Mouse (Mus musculus) hindbrain, embryonic 11.5 days (tissue): ENCODE measurements around the gene Bex4. TPM values are rescaled to one million over a fixed set of nuclear protein-coding genes. Genes with fewer than 3 reads are reported as not detected.
"Not testable (repeated sequence)": the region's sequence is repeated elsewhere in the genome, so short reads cannot be mapped to it uniquely, and the experiment has no call there.

Source experiments
- ATAC-seq: fragments of 200-750 bp; cut with Nextera tagmentation; 2 replicates; pipeline ENCODE4 v1.8.0; 2017; ENCODE audit warnings: mild to moderate bottlenecking, moderate TSS enrichment, moderate library complexity; ENCODE audit not compliant: low FRiP score
- DNase-seq: peaks from one replicate; pipeline ENCODE4 v3.0.0-alpha.2; 2015; ENCODE audit warnings: low spot score
- H3K27ac ChIP-seq: fragments of 300-500 bp; sonication (generic); 2 replicates; pipeline ENCODE4 v1.5.1; 2014; ENCODE audit warnings: mild to moderate bottlenecking, low read depth, low read length
- H3K27me3 ChIP-seq: fragments of 300-500 bp; sonication (generic); 2 replicates; pipeline ENCODE4 v1.6.1; 2014; ENCODE audit warnings: mild to moderate bottlenecking, low read length, moderate library complexity, mixed read lengths; ENCODE audit not compliant: control insufficient read depth, insufficient read depth
- H3K36me3 ChIP-seq: fragments of 300-500 bp; sonication (generic); 2 replicates; pipeline ENCODE4 v1.6.1; 2014; ENCODE audit warnings: mild to moderate bottlenecking, low read length, moderate library complexity, mixed read lengths; ENCODE audit not compliant: control insufficient read depth, insufficient read depth
- H3K4me1 ChIP-seq: fragments of 300-500 bp; sonication (generic); replicated peaks from 2 replicates; pipeline ENCODE4 v1.6.1; 2014; ENCODE audit warnings: low read length, mixed read lengths; ENCODE audit not compliant: control insufficient read depth, insufficient read depth
- H3K4me2 ChIP-seq: fragments of 300-500 bp; sonication (generic); replicated peaks from 2 replicates; pipeline ENCODE4 v1.6.1; 2014; ENCODE audit warnings: mild to moderate bottlenecking, low read depth, low read length
- H3K4me3 ChIP-seq: fragments of 300-500 bp; sonication (generic); 2 replicates; pipeline ENCODE4 v1.5.1; 2014; ENCODE audit warnings: low read depth, low read length
- H3K9ac ChIP-seq: fragments of 300-500 bp; sonication (generic); 2 replicates; pipeline ENCODE4 v1.6.1; 2014; ENCODE audit warnings: low read depth, low read length
- H3K9me3 ChIP-seq: fragments of 300-500 bp; sonication (generic); 2 replicates; pipeline ENCODE4 v1.6.1; 2016; ENCODE audit warnings: low read length; ENCODE audit not compliant: control insufficient read depth
- WGBS: fragments of 180-500 bp; shearing (Covaris S2); extraction: QIAGEN DNeasy Blood & Tissue Kit; methylation state at CpG from one replicate; pipeline ENCODE4 v1.1.7; 2014; 5-methylcytosine and 5-hydroxymethylcytosine counted together
- polyA plus RNA-seq: library from polyadenylated mRNA; unstranded; fragments of >200 nt; fragmentation: Nextera tagmentation; extraction: Ambion mirVana; gene quantifications from 2 replicates; pipeline ENCODE4 v1.2.1, GENCODE M21; 2014

The Bex4 gene
- polyA plus RNA-seq, 1 experiment from 2014 or later: 85.4 TPM

- Histone ChIP-seq H3K9me3 (no peaks in the 10 kb centered on the region), H3K4me3 (no peak overlapping the region), H3K4me1 (no peaks in the 10 kb centered on the region), H3K4me2 (no peak overlapping the region), H3K9ac (no peak overlapping the region), H3K36me3 (no peaks in the 10 kb centered on the region), H3K27ac (no peak overlapping the region), H3K27me3 (no peaks in the 10 kb centered on the region)
- 62% methylated on average over 8 of the region's 8 CpGs for WGBS
- DNase-seq (peak; percentile 7), ATAC-seq (no peak)
These were observed 11.6 kb upstream of the Bex4 start for GRCm38 (mm10) chrX:136127038-136127743.

GRCm38 (mm10) chrX:136127744-136128064 is 11.1 kb upstream of the Bex4 start:
- Histone ChIP-seq H3K27ac (no peak overlapping the region), H3K27me3 (no peaks in the 10 kb centered on the region), H3K9ac (no peak overlapping the region), H3K4me3 (no peak overlapping the region), H3K9me3 (no peaks in the 10 kb centered on the region), H3K4me1 (no peaks in the 10 kb centered on the region), H3K36me3 (no peaks in the 10 kb centered on the region), H3K4me2 (no peak overlapping the region)
- peak; percentile 71 for DNase-seq
- 14% methylated on average over 5 of the region's 5 CpGs for WGBS
- ATAC-seq: no peak

GRCm38 (mm10) chrX:136135559-136135958 is 3.2 kb upstream of the Bex4 start:
- no peak for ATAC-seq
- DNase-seq: no peak

GRCm38 (mm10) chrX:136139640-136140004 is 826 bp downstream of the Bex4 start:
- H3K4me3 ChIP-seq: peak overlapping the region; percentile 32
- not testable (repeated sequence) for H3K36me3 ChIP-seq, H3K4me1 ChIP-seq, ATAC-seq, H3K9me3 ChIP-seq, H3K27ac ChIP-seq, H3K9ac ChIP-seq, H3K27me3 ChIP-seq, DNase-seq
- peak overlapping the region; percentile 40 for H3K4me2 ChIP-seq
- 38% methylated on average over 5 of the region's 5 CpGs for WGBS

More at GRCm38 (mm10) chrX:136135559-136135958, 3.2 kb upstream of the Bex4 start:
- Histone ChIP-seq H3K27ac (no peak overlapping the region), H3K27me3 (no peaks in the 10 kb centered on the region), H3K4me3 (no peak overlapping the region), H3K4me1 (no peaks in the 10 kb centered on the region), H3K4me2 (no peak overlapping the region), H3K9me3 (no peaks in the 10 kb centered on the region), H3K36me3 (no peaks in the 10 kb centered on the region), H3K9ac (no peak overlapping the region)
- WGBS: 89% methylated on average over 4 of the region's 4 CpGs

GRCm38 (mm10) chrX:136141385-136141784 is 2.6 kb downstream of the Bex4 start:
- Histone ChIP-seq H3K4me3 (no peak overlapping the region), H3K4me1 (no peaks in the 10 kb centered on the region), H3K27ac (no peak overlapping the region), H3K9me3 (no peaks in the 10 kb centered on the region), H3K36me3 (no peaks in the 10 kb centered on the region), H3K4me2 (no peak overlapping the region), H3K27me3 (no peaks in the 10 kb centered on the region), H3K9ac (no peak overlapping the region)
- WGBS: 83% methylated on average over 5 of the region's 5 CpGs
- ATAC-seq (no peak), DNase-seq (no peak)

- WGBS: 92% methylated on average over 2 of the region's 2 CpGs
- Histone ChIP-seq H3K27me3 (no peaks in the 10 kb centered on the region), H3K4me1 (no peaks in the 10 kb centered on the region), H3K36me3 (no peaks in the 10 kb centered on the region), H3K9me3 (no peaks in the 10 kb centered on the region), H3K27ac (no peak overlapping the region), H3K9ac (no peak overlapping the region), H3K4me2 (no peak overlapping the region), H3K4me3 (no peak overlapping the region)
- DNase-seq (no peak), ATAC-seq (no peak)
These were observed 4.9 kb downstream of the Bex4 start for GRCm38 (mm10) chrX:136143711-136144110.

- no peaks in the 10 kb centered on the region for H3K9me3 ChIP-seq
- H3K4me3 ChIP-seq: no peak overlapping the region
- WGBS: 83% methylated on average over 7 of the region's 7 CpGs
- no peak for ATAC-seq
- no peaks in the 10 kb centered on the region for H3K36me3 ChIP-seq
- no peaks in the 10 kb centered on the region for H3K27me3 ChIP-seq
- H3K27ac ChIP-seq: no peak overlapping the region
- H3K4me1 ChIP-seq: no peaks in the 10 kb centered on the region
- H3K9ac ChIP-seq: no peak overlapping the region
- no peak overlapping the region for H3K4me2 ChIP-seq
- no peak for DNase-seq
These were observed 5.4 kb downstream of the Bex4 start for GRCm38 (mm10) chrX:136144195-136144594.

- no peaks in the 10 kb centered on the region for H3K27me3 ChIP-seq
These were observed 31.8 kb downstream of the Bex4 start for GRCm38 (mm10) chrX:136170625-136171024.

More at GRCm38 (mm10) chrX:136170625-136171024, 31.8 kb downstream of the Bex4 start:
- Histone ChIP-seq H3K9ac (no peak overlapping the region), H3K4me1 (no peaks in the 10 kb centered on the region), H3K9me3 (no peaks in the 10 kb centered on the region), H3K27ac (no peak overlapping the region), H3K36me3 (no peaks in the 10 kb centered on the region), H3K4me2 (peak overlapping the region; percentile 48), H3K4me3 (peak overlapping the region; percentile 53)
- ATAC-seq: no peak
- no peak for DNase-seq
- whole genome bisulfite sequencing: 66% methylated on average over 10 of the region's 10 CpGs
